Mouse (Mus musculus): Measurements from ENCODE around the gene Rufy4. TPM values are rescaled to one million over a fixed set of nuclear protein-coding genes. Genes with fewer than 3 reads are reported as not detected.
"Not testable (repeated sequence)": the region's sequence is repeated elsewhere in the genome, so short reads cannot be mapped to it uniquely, and the experiment has no call there.

Gene Rufy4
- polyA plus RNA-seq, 2 experiments from 2014 or later = not detected

DNA sequence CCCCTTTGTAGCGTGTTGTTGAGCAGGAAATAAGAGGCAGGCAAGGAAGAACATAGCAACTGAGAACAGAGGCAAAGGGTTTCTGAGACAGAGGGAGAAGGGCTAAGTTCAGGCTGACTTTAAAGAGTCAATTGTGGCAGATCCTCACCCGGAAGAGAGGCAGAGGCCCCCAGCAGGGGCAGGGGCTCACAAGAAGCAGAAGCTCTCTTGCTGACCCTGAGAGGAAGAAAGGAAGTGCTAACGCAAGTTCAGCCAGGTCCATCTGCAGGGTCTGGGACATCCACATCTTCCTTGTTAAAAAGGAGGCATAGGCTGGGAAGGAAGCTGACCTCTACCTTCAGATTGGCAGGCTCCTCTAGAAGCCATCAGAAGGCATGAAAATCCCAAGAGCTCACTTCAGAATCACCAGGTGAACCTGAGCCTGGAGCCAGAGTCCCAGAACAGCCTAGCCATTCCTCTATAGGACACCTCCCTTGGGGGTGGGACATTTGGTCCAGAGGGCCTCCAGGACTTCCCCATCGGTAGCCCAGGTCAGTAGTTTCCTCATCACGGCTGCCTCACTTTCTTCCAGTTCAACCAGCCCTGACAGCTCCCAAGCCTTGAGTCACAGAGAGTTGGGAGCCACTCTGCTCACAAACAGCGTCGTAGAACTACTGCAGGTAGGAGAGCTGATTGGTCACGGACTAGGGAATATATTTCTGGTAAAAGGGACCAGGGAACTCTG lies 28.3 kb downstream of the Rufy4 start, which contains the start of gene Cxcr2:
Cxcr2 (plus strand) TSS at position 529 of the 724 bp plus-strand sequence.
- ATAC-seq = no peak

DNA sequence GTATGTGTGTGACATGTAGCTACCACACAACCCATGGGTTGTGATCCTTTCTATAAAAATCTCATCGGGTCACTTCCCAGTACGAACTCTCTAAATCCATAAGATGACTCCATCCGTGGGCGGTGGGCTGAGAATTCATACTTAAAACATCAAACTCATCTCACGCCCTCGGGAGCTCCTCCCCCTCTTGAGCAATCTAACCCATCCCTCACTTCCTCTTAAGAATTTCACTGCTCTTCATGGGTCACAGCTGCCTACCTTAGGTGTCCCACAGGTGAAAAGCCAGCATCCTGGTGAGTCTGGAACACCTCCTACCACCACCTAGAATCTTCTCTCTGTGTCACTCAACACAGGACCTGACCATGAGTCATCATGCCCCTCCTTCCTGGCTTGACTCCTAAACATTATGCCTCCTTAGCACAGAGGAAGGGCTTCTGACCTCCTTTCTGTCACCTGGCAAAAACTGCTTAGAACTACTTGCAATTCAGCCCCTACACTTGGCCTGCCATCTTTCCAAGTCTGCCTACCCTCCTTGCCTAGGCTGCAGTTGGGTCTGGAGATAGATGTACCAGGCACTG lies 30.2 kb downstream of the Rufy4 start:
- ATAC-seq = no peak

- no peak for ATAC-seq
These were observed 31.1 kb downstream of the Rufy4 start for GRCm38 (mm10) chr1:74156381-74156910.

DNA sequence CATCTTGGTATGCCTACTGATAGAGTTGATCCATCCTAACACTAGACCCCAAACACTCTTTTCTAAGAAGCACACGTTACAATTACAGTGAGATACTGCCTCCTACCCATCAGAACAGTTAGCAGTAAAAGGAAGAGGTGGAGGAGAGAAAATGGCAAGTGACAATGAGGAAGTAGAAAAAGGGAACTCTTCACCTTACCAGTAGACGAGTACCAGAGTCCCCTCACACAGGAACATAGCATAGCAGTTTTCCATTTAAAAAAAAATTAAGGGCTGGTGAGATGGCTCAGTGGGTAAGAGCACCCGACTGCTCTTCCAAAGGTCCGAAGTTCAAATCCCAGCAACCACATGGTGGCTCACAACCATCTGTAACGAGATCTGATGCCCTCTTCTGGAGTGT lies 34.3 kb downstream of the Rufy4 start:
- ATAC-seq = not testable (repeated sequence)

DNA sequence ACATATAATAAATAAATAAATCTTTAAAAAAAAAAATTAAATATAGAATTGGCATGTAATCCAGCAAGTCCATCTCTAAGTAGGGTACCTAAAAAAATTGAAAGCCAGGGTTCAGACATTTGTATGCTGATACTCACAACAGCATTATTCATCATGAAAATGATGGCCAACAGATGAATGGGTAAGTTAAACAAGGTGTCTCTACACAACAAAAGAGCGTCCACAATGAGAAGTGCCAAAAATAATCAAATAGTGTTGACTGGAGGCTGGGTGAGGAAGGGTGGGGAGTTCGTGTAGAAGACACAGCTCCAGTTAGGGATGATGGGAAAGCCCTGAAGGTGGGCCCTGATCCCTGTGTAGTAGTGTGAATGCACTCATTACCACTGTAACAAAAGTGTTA lies 34.7 kb downstream of the Rufy4 start:
- ATAC-seq = no peak

DNA sequence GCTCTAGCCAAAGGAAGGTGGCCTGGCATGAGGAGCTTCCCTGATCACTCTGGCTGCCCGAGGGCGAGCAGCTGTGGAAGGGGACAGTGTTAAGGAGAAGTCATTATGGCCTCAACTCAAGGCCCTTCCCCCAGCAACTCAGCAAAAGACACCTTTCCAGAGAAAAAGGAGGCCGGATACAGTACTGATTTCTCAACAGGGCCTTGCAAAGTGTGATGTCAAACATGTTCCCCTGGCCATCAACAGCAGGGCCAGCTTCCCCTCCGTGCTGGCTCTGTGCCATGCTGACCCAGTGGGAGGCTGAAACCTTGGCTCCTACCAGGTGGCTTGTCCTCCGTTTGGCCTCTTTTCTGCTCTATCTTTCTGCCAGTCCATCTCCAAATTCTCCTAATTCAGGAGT lies 41.8 kb downstream of the Rufy4 start:
- ATAC-seq = no peak

GRCm38 (mm10) chr1:74169721-74170120 lies 44.4 kb downstream of the Rufy4 start:
- no peak for ATAC-seq

DNA sequence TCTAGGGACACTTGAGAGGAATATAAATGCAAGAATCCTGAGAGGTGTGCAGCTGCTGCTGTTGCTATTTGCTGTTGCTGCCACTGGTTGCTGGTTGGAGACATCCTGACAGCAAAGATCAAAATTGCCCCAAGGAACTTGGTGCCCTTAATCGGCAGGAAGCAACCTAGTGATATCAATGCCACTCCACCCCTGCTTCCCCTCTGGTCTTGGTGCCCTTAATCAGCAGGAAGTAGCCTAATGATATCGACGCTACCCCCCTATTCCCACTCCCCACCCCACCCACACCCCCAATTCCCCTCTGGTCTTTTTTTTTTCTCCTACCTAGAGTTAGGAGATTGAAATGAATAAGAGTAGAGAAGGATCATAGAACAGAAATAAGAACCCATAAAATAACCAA lies 47.4 kb downstream of the Rufy4 start:
- no peak for ATAC-seq

GRCm38 (mm10) chr1:74175731-74176130 lies 50.4 kb downstream of the Rufy4 start:
- no peak for ATAC-seq

DNA sequence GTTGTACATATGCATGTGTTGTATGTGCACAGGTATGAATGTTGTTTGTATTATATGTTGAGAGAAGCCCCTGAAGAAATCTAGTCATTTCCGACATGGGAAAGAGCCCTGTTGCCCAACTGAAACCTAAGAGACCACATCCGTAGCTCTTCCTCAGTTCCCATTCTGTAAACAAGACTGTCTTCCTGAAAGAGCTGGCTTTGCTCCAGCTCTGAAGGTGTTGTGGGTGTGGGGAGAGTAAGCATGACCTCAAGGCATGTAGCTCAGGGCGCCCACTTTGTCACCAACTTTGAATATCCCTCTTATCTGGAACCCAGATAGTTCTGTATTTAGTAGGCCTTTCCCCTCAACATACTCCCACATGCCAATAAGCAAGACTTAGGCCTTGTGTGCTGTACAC lies 53.3 kb downstream of the Rufy4 start:
- no peak for ATAC-seq

- ATAC-seq = no peak
These were observed 54.5 kb downstream of the Rufy4 start for GRCm38 (mm10) chr1:74179624-74180408.

DNA sequence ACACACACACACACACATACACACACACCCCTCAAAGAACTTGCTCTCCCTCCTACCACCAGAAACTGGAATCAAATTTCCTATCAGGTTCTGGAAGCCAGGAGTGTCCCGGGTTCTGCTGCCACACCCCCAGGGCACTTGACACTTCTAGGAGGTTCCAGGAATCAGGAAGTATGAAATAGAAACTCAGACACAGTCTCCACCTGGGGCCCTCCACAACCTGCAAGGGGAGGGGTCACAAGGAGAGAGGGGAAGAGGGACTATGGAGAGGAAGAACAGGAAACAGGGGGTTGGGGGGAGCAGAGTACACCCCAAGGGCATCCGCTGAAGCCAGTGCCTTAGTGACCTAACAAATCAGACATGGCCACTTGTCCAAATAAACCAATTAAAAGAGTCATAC lies 56.1 kb downstream of the Rufy4 start:
- no peak for ATAC-seq

DNA sequence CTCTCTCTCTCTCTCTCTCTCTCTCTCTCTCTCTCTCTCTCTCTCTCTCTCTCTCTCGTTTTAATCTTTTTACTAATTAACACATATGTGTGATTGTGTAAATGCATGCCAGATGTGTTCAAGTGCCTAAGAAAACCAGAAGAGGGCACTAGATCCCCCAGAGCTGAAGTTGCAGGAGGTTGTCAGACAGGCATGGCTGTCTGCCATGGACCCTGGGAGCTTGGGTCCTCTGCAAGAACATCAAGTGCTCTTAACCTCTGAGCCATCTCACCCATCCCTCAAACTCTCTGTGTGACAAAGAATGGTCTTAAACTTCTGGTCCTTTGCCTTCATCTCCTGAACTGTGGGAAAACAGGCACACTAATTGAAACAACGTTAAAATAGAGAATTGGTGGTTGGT lies 57.7 kb downstream of the Rufy4 start:
- no peak for ATAC-seq

GRCm38 (mm10) chr1:74190471-74190870 lies 65.1 kb downstream of the Rufy4 start:
- ATAC-seq = no peak

GRCm38 (mm10) chr1:74192711-74193110 lies 67.4 kb downstream of the Rufy4 start:
- ATAC-seq = no peak

- no peak for ATAC-seq
These were observed 69.1 kb downstream of the Rufy4 start, which contains the start of gene Cxcr1 for GRCm38 (mm10) chr1:74194445-74194844. Cxcr1 (minus strand) TSS chr1:74194631.

DNA sequence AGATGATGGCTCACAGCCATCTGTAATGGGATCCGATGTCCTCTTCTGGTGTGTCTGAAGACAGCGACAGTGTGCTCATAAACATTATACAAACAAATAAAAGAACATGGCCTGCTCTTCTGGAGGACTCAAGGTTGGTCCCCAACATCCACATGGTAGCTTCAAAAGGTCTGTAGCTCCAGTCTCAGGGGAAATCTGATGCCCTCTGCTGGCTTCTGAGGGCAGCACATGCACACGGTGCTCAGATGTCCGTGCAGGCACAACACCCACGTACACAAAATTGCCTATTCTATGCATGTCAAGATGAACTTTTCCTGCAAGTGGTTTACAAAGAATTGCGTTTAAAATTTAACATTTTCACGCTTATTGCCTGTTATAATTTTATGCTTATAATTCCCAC lies 70.6 kb downstream of the Rufy4 start:
- no peak for ATAC-seq

- no peak for ATAC-seq
These were observed 71.5 kb downstream of the Rufy4 start for GRCm38 (mm10) chr1:74196621-74197419.

Data from activated CD4-positive, CD25-positive, alpha-beta regulatory T cell, adult 4 months (primary cell).